Mouse (Mus musculus): ENCODE measurements at regions not wholly inside any gene's neighbourhood (a gene's known extent, or its start where the extent isn't known, plus 50 kb on each side); places are given as distances from the start of the nearest gene placed in this dataset.
"Not testable (repeated sequence)": the region's sequence is repeated elsewhere in the genome, so short reads cannot be mapped to it uniquely, and the experiment has no call there.

DNA sequence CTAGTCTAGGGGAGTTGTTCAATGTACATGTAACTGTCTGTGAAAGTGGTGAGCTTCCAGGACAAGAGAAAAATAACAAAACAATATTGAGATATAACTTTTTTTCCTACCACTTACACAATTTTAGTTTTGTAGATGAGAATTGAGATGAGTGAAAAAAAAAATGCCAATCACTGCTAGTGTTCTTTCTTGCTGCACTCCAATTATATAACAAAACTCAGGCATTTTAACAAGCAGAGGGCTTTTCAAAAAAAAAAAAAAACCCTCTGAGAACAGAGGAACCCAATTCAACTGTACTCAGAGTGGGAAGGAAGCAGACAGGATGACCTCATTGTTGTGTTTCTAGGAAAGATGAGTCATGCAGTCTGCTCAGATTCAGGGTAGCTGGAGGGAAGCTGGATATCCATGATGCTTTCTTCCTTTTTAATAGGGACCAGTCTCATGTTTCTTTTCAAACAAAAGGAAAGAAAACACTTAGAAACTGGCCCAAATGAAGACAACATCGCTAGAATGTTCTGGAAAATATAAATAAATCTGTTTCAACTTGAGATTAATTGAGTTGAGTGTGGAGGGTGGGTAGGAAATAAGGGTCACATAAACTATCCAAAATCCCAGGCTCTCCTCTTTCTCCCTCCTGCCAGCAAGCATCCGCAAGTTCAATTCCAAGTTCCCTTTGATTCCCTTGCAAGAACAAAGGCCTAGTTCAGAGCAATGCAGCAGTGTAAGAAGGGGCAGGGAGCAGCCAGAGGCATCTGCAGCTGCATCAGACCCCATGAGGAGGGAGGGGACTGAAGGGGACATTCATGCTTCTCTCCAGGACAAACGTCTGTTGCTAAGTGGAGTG is 250.6 kb downstream of the Trib2 start:
- DNase-seq (ENCODE audit: low spot score in 2 of 2) = no peak

DNA sequence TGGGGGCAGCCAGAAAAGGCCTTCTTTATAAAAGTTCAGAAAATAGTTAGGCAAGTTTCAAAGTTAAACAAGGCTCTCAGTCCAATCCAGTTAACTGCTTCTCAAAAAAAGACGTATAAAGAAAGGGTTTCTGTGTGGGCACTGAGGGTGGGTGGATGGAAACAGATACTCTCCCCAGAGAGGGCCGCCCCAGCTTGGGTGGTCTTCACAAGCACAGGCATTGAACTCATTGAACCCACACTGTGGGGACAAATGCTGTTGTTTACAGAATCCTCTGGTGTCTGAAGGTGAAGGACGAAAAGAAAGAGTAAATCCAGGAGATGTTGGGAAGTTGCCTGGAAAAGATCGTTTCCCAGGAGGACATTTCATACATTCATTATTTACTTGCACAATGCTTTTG is 253.9 kb downstream of the Trib2 start:
- DNase-seq (ENCODE audit: low spot score in 2 of 2) = no peak

DNA sequence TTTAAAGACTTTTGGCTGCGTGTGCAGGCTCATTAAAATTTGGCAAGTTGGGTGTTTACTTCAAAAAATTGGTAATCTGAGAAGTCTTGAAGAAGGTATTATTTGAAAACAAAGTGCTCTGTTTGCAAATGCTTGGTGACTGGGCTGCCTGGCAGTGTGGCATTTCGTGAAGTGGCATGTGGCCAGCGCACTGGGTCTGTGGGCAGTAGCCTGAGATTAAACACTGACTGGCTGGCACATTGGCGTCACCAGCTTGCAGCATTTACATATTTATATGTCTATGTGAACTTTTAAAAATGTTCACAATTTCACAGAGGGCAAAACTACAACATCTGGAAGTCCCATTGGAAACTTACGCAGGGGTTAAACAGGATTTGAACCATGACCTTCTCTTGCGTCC is 261.3 kb downstream of the Trib2 start:
- DNase-seq (ENCODE audit: low spot score in 2 of 2) = no peak

DNA sequence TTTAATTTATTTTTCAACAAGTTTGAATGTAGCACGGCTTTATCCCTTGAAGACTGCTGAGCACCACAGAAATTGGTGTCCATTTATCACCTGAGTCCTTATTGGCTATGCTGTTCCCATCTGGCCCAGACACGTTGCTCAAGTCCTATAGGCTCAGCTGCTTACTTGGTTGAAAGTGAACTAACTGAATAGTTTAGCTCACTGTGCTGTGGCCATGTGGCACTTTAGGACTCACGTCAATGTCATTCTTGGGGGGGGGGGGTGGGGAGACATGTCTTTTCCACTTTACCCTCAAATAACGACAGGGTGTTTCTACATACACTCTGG is 263.1 kb downstream of the Trib2 start:
- DNase-seq (ENCODE audit: low spot score in 2 of 2) = no peak

DNA sequence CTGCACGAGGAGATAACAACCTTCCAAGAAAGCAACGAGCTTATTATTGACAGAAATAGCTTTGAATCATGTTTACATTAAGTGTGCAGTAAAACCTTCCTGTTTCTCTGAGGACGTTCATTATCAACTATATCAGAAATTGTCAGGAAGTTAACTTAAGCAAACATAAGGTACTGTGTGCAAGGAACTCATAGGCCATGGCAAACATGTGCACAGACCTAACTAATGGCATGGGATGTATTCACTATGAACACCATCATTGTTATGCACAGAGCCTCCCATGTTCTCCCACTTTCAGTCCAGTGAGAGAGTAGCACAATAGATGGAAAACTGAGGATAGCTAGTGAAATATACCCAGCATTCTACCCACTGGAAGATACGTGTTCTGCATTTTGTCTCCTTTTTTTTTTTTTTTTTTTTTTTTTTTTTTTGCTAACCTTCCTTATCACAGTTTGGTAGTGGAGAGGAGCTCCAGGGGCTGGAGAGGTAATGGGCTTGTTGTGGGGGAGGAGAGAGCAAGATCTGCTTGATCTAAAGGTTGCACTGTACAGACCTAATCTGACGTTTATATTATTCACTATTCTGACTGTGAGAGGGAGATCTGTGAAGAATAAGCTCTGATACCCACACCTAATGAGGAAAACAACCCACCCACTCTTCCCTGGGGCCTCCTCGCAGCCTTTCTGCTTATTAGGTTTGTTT is 263.6 kb downstream of the Trib2 start:
- DNase-seq (ENCODE audit: low spot score in 2 of 2) = no peak

DNA sequence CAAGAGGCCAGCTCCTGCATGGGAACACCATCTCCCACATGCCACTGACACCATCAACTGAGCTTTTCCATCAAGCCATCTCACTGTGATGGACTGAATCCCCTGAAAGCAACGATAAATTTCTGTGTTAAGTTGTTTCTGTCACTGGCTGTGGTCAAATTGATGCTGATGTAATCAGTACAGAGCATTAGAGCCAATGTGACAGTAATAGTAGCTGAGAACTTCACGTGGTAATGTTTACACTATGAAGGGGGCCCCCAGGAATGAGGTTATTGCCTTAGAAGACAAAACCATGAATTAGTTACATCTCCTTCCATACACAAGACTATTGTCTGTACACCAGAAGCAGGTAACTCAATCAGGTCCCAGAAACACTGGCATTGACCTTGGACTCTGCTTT is 264.5 kb downstream of the Trib2 start:
- no peak for DNase-seq (ENCODE audit: low spot score in 2 of 2)

DNA sequence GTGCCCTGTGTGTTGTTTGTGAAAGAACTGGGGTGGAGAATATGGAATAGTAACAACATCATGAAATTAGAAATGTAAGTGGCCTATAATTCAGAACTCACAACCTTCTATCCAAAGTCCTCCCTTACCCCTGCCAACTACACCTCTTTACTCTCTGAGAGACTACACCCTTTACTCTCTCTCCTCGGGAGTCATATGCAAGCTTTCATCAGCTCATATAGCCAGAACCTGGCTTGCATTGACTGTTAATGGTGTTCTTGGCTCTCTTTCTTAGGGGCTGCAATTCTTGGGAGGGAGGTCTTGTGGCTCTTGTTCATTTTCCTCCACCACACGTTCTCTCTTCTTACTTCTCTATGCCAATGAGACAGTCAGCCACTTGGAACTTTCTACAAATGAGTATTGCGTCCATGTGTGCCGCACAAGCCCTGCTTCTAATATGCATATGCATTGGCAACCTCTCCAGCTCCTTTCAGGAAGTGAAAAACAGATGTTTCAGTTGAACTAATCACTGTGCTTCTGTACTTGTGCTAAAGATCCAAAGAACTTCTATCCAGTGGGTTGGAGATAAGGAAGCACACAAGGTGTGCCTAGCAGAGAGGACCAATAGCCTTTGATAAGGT is 265.3 kb downstream of the Trib2 start:
- no peak for DNase-seq (ENCODE audit: low spot score in 2 of 2)

DNA sequence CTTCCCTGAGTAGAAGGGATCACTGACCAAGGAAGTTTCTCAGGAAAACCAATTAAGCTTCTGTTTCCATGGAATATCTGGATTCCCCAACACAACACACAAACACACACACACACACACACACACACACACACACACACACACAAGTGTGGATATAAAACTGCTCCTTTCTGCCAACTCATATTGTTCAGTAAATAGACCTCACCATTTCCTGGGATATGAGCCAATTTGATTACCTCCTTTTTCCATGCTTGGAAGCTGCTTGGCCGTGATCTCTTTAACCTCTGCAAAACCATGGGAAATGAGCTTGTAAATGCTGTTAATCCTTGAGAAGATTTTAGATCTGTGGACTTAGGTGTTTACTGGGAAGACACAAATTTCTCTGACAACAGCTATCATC is 272.4 kb downstream of the Trib2 start:
- DNase-seq (ENCODE audit: low spot score in 2 of 2) = no peak

DNA sequence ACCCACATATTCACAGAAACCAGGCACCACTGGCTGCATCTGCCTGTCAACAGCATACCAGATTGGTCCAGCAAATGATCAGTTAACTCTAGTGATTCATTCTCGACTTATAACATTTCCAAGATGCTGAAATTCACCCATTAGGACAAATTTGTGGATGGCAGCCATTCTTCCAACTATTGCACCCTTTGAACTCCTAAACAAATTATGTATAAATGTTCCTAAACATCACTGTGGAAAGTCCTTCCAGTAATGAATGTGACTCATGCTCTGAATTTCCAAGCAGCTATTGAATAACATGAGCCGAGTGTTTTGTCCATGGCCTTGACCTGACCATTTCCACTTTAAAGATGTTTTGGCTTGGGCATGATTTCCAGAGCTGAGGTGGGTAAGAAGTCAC is 274.2 kb downstream of the Trib2 start:
- no peak for DNase-seq (ENCODE audit: low spot score in 2 of 2)

DNA sequence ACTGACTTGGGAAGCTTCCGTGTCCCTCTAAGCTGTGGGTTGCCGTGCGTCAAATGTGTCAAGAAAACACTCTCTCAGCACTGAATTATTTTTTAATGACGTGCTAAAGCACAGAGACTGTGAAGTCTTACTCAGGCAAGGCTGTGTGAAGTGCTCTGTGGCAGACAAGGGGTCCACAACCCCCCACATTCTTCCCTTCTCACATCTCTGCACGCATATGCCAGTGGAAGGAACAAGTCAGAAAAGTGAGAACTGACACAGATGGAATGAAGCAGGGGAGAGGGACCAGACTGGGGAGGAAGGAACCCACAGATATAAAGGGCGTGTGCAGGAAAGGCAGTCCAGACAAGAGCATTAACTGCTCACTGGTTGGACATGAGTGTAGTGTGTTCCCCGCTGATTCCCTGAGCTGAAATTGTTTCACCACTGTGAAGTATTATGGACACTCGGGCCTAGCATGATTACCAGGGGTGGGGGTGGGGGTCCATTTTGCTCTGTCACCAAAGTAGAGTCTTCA is 279.8 kb downstream of the Trib2 start:
- DNase-seq (ENCODE audit: low spot score in 2 of 2) = no peak

DNA sequence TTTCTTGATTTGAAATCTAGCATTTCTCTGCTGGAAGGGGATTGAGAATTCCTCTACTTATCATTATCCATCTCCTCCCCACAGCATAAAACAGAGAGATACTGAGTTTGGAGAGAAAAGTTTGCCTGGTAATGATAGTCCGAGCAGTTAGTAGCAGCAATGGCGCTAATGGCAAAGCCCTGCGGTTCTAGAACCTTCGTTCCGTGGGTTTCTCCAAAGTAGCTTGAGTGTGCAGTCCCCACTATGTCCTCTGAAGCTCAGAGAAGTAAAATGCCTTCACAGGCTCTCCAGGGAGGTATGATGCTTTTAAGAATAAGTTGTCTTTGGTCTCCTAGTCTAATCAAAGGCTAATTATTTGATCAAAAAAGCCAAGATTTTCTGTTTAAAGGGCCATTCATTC is 280.5 kb downstream of the Trib2 start:
- no peak for DNase-seq (ENCODE audit: low spot score in 2 of 2)

DNA sequence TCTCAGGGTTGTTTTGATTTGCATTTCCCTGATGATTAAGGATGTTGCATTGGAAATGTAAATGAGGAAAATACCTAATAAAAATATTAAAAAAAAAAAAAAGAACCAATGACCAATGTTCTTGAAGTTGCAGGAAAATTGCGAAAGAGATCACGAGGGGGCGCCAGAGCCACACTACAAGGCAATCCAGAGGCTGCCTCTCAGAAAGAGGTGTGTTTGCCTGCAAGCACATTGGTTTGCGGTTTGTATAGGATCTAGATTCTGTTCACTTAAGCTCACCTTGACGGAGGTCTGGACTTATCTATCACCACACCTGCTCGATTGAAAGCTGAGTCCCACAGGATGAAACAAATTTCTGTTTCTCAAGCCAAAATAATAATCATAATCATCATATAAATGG is 280.9 kb downstream of the Trib2 start:
- DNase-seq (ENCODE audit: low spot score in 2 of 2) = peak; percentile 43 to 83

DNA sequence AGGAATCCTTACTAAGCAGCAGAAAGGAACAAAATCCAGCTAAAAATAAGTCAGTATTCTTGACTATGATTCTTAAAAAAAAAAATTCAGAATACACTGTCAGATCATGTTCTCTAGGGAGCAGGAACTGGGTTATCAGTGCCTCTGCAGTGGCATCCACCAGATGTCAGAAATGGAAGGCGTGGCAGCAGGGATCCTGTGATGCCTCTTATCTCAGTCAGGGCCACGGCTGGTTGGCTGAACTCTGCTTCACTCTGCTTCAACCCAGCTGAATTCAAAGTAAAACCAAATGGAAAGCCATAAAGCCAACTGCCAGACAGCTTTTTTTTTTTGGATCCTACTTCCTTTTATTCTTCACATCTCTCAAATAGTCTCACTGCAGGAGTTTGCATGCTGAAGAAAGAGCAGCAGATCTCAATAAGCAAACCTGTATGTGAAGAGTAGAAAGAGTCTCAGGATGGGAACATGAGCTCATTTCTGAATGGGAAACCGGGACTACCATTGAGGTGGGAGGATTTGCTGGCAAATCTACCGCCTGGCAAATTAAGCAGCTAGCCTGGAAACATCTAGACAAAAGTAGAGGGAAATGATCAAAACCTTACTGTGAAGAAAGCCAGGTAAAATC is 295.8 kb downstream of the Trib2 start:
- DNase-seq (ENCODE audit: low spot score in 2 of 2) = no peak

DNA sequence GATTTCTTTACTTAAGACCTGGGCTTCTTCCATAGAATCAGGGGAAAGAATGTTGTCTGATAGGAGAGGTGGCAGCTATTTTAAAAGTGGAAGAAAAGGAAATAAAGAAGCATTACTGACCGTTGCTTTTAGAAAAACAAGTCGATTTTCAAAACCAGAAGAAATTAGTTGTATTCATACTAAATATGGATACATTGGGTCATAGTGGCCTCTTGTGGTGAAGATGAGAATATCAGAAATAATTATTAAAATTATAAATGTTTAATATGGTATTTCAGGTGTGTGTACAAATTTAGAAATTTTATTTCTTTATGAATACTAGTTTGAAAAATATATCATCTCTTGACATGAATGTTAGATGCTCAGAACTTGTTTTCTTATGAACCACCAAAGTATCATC is 304.7 kb downstream of the Trib2 start:
- DNase-seq (ENCODE audit: low spot score in 2 of 2) = no peak

DNA sequence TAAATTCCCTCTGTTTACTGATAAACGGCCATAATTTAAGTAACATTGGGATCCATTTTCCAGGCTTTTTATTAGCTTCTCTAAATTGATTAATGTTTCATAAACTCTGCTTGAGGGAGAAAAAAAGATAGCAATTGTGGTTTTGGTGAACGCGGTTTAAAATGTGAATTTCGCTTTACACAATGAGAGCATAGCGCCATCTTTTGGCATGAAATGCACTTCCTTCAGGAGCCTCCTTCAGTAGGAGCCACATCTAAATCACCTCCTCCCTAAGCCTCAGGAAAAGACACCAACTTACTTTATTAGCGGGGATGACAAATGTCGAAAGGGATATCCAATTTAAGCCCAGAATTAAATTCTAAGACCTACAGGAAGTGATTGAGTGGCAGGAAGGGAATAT is 309.1 kb downstream of the Trib2 start:
- no peak for DNase-seq (ENCODE audit: low spot score in 2 of 2)

DNA sequence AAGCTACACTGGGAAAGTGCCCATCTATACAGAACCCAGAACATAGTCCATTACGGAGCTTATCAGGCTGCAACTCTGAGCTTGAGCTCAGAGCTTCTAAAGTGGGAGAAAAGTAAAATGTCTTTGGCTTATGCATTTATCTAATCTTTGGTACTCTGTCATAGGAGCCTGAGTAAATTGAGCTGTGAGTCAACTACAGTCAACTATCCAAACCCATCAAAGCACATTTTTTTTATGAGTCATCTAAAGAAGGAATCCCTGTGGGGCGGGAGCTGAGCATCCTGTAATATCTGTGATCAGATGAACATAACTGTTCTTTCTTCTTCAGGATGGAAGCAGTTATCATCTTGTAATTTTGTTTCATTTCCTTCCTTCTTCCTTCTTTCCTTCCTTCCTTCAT is 323.1 kb downstream of the Trib2 start:
- no peak for DNase-seq (ENCODE audit: low spot score in 2 of 2)

DNA sequence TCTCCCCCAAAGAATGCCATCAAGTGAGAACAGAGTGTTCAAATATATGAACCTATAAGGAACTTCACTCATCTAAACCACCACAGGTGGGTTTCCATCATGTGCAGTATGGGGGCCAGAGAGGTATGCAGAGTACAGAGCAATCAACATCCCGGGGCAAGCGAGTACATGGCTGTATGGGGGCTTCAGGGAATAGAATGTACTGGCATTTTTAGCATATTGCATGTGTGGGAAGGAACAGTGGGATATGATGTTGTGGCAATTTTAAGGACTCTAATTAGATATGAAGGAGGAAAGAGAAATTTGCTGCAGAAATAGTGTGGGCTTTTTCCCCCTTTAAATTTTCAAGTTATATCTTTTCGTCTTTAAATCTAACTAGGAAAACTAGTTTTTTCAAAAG is 344.0 kb downstream of the Trib2 start:
- no peak for DNase-seq (ENCODE audit: low spot score in 2 of 2)

DNA sequence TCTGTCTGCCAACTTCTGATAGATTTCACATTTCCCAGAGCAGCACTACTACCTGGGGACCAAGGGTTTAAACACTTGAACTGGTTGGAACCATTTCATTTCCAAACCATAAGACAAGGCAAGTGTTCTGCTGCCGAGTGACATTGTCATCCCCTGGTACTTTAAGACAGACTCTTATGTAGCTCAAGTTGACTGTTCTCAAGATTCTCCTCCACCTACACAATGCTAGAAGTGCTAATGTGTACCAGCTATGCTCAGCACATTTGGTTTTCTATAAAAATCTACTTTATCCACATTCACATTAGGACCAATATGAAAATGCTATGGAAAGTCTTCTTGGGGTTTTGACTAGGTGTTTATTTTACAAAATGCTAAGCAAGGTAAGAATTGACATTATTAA is 357.3 kb downstream of the Trib2 start:
- DNase-seq (ENCODE audit: low spot score in 2 of 2) = no peak

DNA sequence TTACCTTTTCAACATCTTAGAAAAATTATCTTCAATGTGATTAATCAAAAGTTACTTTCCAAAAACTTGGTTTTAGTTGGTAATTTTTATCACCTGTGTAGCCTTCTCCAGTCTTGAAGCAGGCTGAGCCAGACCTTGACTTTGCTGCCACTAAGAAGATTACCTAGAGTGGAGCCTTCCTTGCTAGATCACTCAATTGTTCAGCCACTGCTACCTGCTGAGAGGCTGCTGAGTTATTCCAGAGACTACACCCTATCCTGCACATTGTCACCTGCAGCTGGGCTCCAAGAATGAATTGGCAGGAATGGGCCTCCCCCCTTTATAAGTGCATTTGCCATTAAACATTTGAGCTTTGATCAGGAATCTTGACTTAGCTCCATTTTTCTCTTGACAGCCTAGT is 360.4 kb downstream of the Trib2 start:
- DNase-seq (ENCODE audit: low spot score in 2 of 2) = not testable (repeated sequence)

DNA sequence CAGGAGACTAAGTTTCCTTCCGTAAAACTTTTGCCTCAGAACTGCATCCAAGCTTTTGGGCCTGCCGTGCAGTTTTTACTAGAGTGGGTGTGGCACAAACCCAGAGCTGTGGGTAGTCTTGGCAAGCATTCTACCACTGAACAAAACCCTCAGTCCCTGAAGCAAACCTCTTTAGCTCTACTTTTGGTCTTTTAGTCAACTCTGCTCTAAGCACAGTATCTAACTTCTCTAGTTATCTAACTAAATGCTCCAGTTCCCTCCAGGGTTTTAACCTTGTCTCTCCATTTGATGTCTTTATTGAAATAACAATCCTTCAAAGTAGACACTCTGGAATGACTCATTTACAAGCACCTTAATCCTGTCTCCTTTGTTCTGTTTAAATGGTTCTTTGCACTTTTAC is 361.0 kb downstream of the Trib2 start:
- DNase-seq (ENCODE audit: low spot score in 2 of 2) = no peak

DNA sequence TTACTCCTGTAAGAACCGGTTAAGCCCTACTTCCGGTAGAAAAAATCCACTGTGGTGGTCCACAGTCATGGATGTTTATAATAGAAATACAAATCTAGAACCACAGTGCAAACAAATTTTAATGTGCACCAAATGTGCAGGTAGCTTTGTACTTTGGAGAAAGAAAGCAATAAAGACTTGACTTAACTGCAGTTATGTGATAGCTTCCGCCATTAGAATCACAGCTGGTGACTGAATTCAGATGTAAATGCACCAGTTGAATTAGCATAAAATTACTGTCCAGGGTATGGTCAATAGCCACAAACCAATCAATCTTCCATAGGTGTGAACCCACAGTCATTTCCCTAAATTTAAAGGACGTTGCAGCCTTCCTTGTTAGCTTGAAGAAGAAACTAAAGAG is 367.2 kb downstream of the Trib2 start:
- no peak for DNase-seq (ENCODE audit: low spot score in 2 of 2)

DNA sequence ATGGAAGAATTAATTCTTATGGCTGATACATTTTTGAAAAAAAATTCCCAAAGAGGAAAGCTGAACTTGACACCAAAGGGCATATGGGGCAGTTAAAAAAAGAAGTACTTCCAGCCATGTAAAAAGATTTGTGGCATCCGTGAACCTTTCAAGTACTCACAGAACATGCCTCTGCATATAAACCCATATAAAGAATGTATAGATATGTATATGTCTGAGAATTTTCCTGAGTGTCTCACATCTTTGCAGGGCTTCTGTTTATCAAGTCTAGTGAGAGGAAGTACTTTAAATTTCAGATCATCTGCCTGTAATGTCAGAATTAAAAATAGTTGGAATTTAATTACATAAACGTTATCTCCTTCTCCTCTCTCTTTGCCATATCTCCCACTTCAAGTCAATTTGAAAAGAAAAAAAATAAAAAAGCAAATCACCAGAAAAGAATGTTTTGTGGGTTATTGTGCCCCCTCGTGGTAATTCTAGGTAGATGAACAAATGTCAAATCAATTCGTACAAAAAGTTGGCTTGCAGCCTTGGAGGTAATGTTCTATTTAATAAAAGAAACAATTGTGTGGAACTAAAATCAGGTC is 400.4 kb downstream of the Trib2 start:
- DNase-seq (ENCODE audit: low spot score in 2 of 2) = no peak

All from spleen, postnatal 10 days (tissue).